Mouse (Mus musculus): ENCODE measurements at regions not wholly inside any gene's neighbourhood (a gene's known extent, or its start where the extent isn't known, plus 50 kb on each side); places are given as distances from the start of the nearest gene placed in this dataset.

- no peak for TF ChIP-seq POLR2A (IDR thresholded peaks at IDR 0.05; ENCODE audit: control insufficient read depth, extremely low read depth, insufficient read depth, low read length, poor library complexity)
- no peak for TF ChIP-seq CTCF (IDR thresholded peaks at IDR 0.05; ENCODE audit: borderline replicate concordance, control insufficient read depth, extremely low read depth, insufficient read depth, low read length, poor library complexity)
Observed at GRCm38 (mm10) chr10:100868360-100868916, 278.2 kb downstream of the 1700017N19Rik start.
